Mouse (Mus musculus): ENCODE results near the gene Ccpg1. TPM values are rescaled to one million over a fixed set of nuclear protein-coding genes. Genes with fewer than 3 reads are reported as not detected.

The Ccpg1 gene
- polyA plus RNA-seq, 1 experiment from 2014 or later, result 52.3 TPM

GRCm38 (mm10) chr9:72983066-72983465 lies 2.2 kb upstream of the Ccpg1 start:
- Histone ChIP-seq H3K36me3 (ENCODE audit: control insufficient read depth, insufficient read depth, low read length) (no peaks in the 10 kb centered on the region), H3K4me3 (ENCODE audit: low read depth, low read length) (no peak overlapping the region), H3K9ac (ENCODE audit: low read depth, low read length) (no peak overlapping the region), H3K27me3 (ENCODE audit: control insufficient read depth, insufficient read depth, low read depth, low read length) (no peaks in the 10 kb centered on the region), H3K4me2 (ENCODE audit: low read length) (no peak overlapping the region), H3K4me1 (ENCODE audit: control insufficient read depth, insufficient read depth, low read length) (peaks cover 17% of the 10 kb centered on the region), H3K27ac (ENCODE audit: low read length) (no peak overlapping the region), H3K9me3 (replicated peaks; ENCODE audit: control insufficient read depth, low read length, poor library complexity, severe bottlenecking) (no peaks in the 10 kb centered on the region)
- 75% methylated on average over 2 of the region's 2 CpGs for WGBS
- no peak for ATAC-seq

DNA sequence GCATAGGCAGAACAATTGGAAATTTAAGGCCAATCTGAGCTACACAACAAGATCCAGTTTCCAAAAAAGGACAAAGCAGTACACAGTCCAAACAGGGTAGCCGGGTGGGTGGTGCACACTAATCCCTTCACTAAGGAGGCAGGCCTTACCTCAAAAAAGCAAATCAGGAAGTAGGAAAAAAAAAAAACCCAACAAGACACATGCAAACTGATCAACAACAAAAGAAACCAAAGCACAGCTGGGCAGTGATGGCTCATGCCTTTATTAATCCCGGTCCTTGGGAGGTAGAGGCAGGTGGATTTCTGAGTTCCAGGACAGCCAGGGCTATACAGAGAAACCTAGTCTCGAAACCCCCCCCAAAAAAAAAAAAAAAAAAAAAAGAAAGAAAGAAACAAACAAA lies 2.5 kb downstream of the Ccpg1 start:
- H3K27me3 ChIP-seq (ENCODE audit: control insufficient read depth, insufficient read depth, low read depth, low read length), result no peaks in the 10 kb centered on the region
- no peak overlapping the region for H3K4me2 ChIP-seq (ENCODE audit: low read length)
- H3K9me3 ChIP-seq (replicated peaks; ENCODE audit: control insufficient read depth, low read length, poor library complexity, severe bottlenecking), result no peaks in the 10 kb centered on the region
- 67% methylated on average over 3 of the region's 3 CpGs for WGBS
- H3K9ac ChIP-seq (ENCODE audit: low read depth, low read length), result no peak overlapping the region
- no peak for ATAC-seq
- H3K4me1 ChIP-seq (ENCODE audit: control insufficient read depth, insufficient read depth, low read length), result peaks cover 17% of the 10 kb centered on the region
- no peak overlapping the region for H3K27ac ChIP-seq (ENCODE audit: low read length)
- H3K4me3 ChIP-seq (ENCODE audit: low read depth, low read length), result no peak overlapping the region
- no peaks in the 10 kb centered on the region for H3K36me3 ChIP-seq (ENCODE audit: control insufficient read depth, insufficient read depth, low read length)

DNA sequence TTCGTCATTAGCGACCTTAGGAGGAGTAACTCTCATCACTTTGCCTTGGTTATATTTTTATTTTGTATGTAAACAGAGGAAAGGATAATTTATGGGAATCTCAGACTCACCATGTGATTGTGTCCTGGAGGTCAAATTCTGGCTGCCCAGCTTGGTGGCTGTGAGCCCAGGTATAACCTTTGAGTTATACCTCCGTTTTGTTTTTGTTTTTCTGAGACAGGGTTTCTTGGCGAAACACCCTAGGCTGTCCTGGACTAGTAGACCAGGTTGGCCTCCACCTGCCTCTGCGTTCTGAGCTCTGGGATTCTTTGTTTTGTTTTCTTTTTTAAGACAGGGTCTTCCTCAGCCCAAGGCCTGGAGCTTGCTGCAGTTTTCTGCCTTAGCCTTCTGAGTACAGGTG lies 3.5 kb downstream of the Ccpg1 start:
- 90% methylated on average over 5 of the region's 5 CpGs for WGBS
- Histone ChIP-seq H3K4me2 (ENCODE audit: low read length) (no peak overlapping the region), H3K36me3 (ENCODE audit: control insufficient read depth, insufficient read depth, low read length) (no peaks in the 10 kb centered on the region), H3K4me1 (ENCODE audit: control insufficient read depth, insufficient read depth, low read length) (peaks cover 17% of the 10 kb centered on the region), H3K9me3 (replicated peaks; ENCODE audit: control insufficient read depth, low read length, poor library complexity, severe bottlenecking) (no peaks in the 10 kb centered on the region), H3K27ac (ENCODE audit: low read length) (no peak overlapping the region), H3K27me3 (ENCODE audit: control insufficient read depth, insufficient read depth, low read depth, low read length) (no peaks in the 10 kb centered on the region), H3K9ac (ENCODE audit: low read depth, low read length) (no peak overlapping the region), H3K4me3 (ENCODE audit: low read depth, low read length) (no peak overlapping the region)
- no peak for ATAC-seq

GRCm38 (mm10) chr9:72991420-72991819 lies 6.2 kb downstream of the Ccpg1 start:
- Histone ChIP-seq H3K36me3 (ENCODE audit: control insufficient read depth, insufficient read depth, low read length) (no peaks in the 10 kb centered on the region), H3K4me3 (ENCODE audit: low read depth, low read length) (no peak overlapping the region), H3K27me3 (ENCODE audit: control insufficient read depth, insufficient read depth, low read depth, low read length) (no peaks in the 10 kb centered on the region), H3K27ac (ENCODE audit: low read length) (no peak overlapping the region), H3K4me1 (ENCODE audit: control insufficient read depth, insufficient read depth, low read length) (peaks cover 5% of the 10 kb centered on the region), H3K9ac (ENCODE audit: low read depth, low read length) (no peak overlapping the region), H3K9me3 (replicated peaks; ENCODE audit: control insufficient read depth, low read length, poor library complexity, severe bottlenecking) (no peaks in the 10 kb centered on the region), H3K4me2 (ENCODE audit: low read length) (no peak overlapping the region)
- ATAC-seq, result no peak
- 90% methylated on average over 2 of the region's 2 CpGs for WGBS

DNA sequence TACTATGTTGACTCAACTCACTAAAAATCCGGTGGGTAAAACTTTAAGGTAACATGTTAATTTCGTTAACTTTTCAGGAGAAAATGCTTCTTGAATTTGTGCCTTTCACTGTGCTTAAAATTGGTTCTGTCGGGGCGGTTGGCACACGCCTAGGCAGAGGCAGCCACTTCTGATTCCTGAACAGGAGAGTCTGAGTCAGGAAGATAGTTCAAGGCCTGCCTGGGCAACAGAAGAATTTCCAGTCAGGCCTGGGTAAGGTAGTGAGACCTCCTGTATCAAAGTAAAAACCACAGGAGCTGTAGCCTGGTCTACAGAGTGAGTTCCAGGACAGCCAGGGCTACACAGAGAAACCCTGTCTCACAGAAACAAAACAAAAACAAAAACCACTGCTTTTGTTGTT lies 7.3 kb downstream of the Ccpg1 start:
- Histone ChIP-seq H3K4me2 (ENCODE audit: low read length) (no peak overlapping the region), H3K4me1 (ENCODE audit: control insufficient read depth, insufficient read depth, low read length) (no peaks in the 10 kb centered on the region), H3K36me3 (ENCODE audit: control insufficient read depth, insufficient read depth, low read length) (0 out of 2 replicates have a peak, but pooled peaks cover under 1% of the 10 kb centered on the region), H3K27ac (ENCODE audit: low read length) (no peak overlapping the region), H3K9ac (ENCODE audit: low read depth, low read length) (no peak overlapping the region), H3K4me3 (ENCODE audit: low read depth, low read length) (no peak overlapping the region), H3K27me3 (ENCODE audit: control insufficient read depth, insufficient read depth, low read depth, low read length) (no peaks in the 10 kb centered on the region), H3K9me3 (replicated peaks; ENCODE audit: control insufficient read depth, low read length, poor library complexity, severe bottlenecking) (no peaks in the 10 kb centered on the region)
- no peak for ATAC-seq
- WGBS, result 90% methylated on average over 5 of the region's 5 CpGs

- ATAC-seq, result no peak
- H3K4me1 ChIP-seq (ENCODE audit: control insufficient read depth, insufficient read depth, low read length), result no peaks in the 10 kb centered on the region
- no peak overlapping the region for H3K4me2 ChIP-seq (ENCODE audit: low read length)
- H3K9ac ChIP-seq (ENCODE audit: low read depth, low read length), result no peak overlapping the region
- H3K27me3 ChIP-seq (ENCODE audit: control insufficient read depth, insufficient read depth, low read depth, low read length), result no peaks in the 10 kb centered on the region
- H3K9me3 ChIP-seq (replicated peaks; ENCODE audit: control insufficient read depth, low read length, poor library complexity, severe bottlenecking), result no peaks in the 10 kb centered on the region
- no peak overlapping the region for H3K27ac ChIP-seq (ENCODE audit: low read length)
- no peak overlapping the region for H3K4me3 ChIP-seq (ENCODE audit: low read depth, low read length)
- 0 out of 2 replicates have a peak, but pooled peaks cover 3% of the 10 kb centered on the region for H3K36me3 ChIP-seq (ENCODE audit: control insufficient read depth, insufficient read depth, low read length)
These were observed 10.9 kb downstream of the Ccpg1 start for GRCm38 (mm10) chr9:72996167-72996566.

GRCm38 (mm10) chr9:72996806-72997205 lies 11.6 kb downstream of the Ccpg1 start:
- no peaks in the 10 kb centered on the region for H3K27me3 ChIP-seq (ENCODE audit: control insufficient read depth, insufficient read depth, low read depth, low read length)
- H3K4me3 ChIP-seq (ENCODE audit: low read depth, low read length), result no peak overlapping the region
- H3K36me3 ChIP-seq (ENCODE audit: control insufficient read depth, insufficient read depth, low read length), result 0 out of 2 replicates have a peak, but pooled peaks cover 3% of the 10 kb centered on the region
- no peaks in the 10 kb centered on the region for H3K9me3 ChIP-seq (replicated peaks; ENCODE audit: control insufficient read depth, low read length, poor library complexity, severe bottlenecking)
- no peak for ATAC-seq
- no peak overlapping the region for H3K27ac ChIP-seq (ENCODE audit: low read length)
- H3K9ac ChIP-seq (ENCODE audit: low read depth, low read length), result no peak overlapping the region
- H3K4me2 ChIP-seq (ENCODE audit: low read length), result no peak overlapping the region
- 60% methylated on average over 7 of the region's 7 CpGs for WGBS
- H3K4me1 ChIP-seq (ENCODE audit: control insufficient read depth, insufficient read depth, low read length), result no peaks in the 10 kb centered on the region

DNA sequence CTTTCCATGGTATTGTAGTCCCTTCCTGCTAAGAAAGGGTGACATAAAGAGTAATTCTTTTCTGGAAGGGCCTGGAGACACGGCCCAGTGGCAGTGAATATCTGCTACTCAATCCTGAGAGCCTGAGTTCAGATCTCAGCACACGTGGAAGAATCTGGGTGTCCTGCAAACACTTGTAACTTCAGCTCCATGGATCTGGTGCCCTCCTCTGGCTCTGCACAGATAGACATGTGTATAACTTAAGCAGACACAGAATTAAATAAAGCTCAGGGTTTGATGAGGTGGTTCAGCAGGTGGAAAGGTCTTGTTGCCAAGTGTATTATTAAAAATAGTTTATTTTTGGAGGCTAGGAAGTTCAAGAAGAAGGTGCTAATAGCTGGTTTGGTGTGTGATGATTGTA lies 15.3 kb downstream of the Ccpg1 start:
- H3K9ac ChIP-seq (ENCODE audit: low read depth, low read length), result no peak overlapping the region
- no peak for ATAC-seq
- H3K4me3 ChIP-seq (ENCODE audit: low read depth, low read length), result no peak overlapping the region
- no peaks in the 10 kb centered on the region for H3K9me3 ChIP-seq (replicated peaks; ENCODE audit: control insufficient read depth, low read length, poor library complexity, severe bottlenecking)
- H3K27me3 ChIP-seq (ENCODE audit: control insufficient read depth, insufficient read depth, low read depth, low read length), result no peaks in the 10 kb centered on the region
- 77% methylated on average over 2 of the region's 2 CpGs for WGBS
- H3K4me1 ChIP-seq (ENCODE audit: control insufficient read depth, insufficient read depth, low read length), result no peaks in the 10 kb centered on the region
- peaks cover 6% of the 10 kb centered on the region for H3K36me3 ChIP-seq (ENCODE audit: control insufficient read depth, insufficient read depth, low read length)
- no peak overlapping the region for H3K27ac ChIP-seq (ENCODE audit: low read length)
- no peak overlapping the region for H3K4me2 ChIP-seq (ENCODE audit: low read length)

DNA sequence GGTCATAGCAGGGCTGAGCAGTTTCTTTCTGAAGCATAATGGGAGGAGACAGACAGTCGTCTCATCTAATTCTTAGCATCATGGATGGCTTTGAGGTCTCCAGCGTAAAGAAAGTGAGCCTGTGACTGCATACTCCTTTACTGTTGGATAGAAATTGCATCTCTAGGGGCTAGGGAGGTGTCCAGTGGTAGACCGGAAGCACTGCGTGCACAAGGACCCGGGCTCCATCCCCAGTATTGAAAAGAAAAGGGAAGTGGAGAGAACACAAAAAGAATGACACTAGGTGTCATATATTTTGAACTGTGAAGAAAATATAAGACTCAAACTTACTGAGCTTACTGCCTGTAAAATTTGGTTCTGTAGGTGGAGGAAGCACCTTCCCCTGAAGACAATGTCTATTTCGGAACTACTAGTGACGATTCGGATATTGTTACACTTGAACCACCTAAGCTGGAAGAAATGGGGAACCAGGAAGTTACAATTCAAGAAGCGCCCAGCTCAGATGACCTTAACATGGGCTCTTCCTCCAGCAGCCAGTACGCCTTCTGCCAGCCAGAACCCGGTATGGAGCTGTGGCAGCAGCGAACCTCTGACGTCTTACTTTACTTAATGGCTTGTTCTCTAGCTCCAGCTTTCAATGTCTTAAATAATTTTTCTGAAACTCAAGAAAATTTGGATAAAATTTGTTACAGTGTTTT lies 16.2 kb downstream of the Ccpg1 start:
- H3K36me3 ChIP-seq (ENCODE audit: control insufficient read depth, insufficient read depth, low read length), result peaks cover 11% of the 10 kb centered on the region
- H3K27ac ChIP-seq (ENCODE audit: low read length), result no peak overlapping the region
- no peak overlapping the region for H3K4me3 ChIP-seq (ENCODE audit: low read depth, low read length)
- no peaks in the 10 kb centered on the region for H3K9me3 ChIP-seq (replicated peaks; ENCODE audit: control insufficient read depth, low read length, poor library complexity, severe bottlenecking)
- no peaks in the 10 kb centered on the region for H3K4me1 ChIP-seq (ENCODE audit: control insufficient read depth, insufficient read depth, low read length)
- 90% methylated on average over 13 of the region's 13 CpGs for WGBS
- H3K9ac ChIP-seq (ENCODE audit: low read depth, low read length), result no peak overlapping the region
- H3K27me3 ChIP-seq (ENCODE audit: control insufficient read depth, insufficient read depth, low read depth, low read length), result no peaks in the 10 kb centered on the region
- no peak overlapping the region for H3K4me2 ChIP-seq (ENCODE audit: low read length)
- ATAC-seq, result no peak
